Mouse (Mus musculus): Measurements from ENCODE around the gene Tnnt3. TPM values are rescaled to one million over a fixed set of nuclear protein-coding genes. Genes with fewer than 3 reads are reported as not detected.

The Tnnt3 gene
- total RNA-seq, 2 experiments from 2014 or later: not detected

- no peak for ATAC-seq (replicated peaks; ENCODE audit: low FRiP score, poor library complexity, severe bottlenecking)
Observed at GRCm38 (mm10) chr7:142500032-142500431, 1.4 kb downstream of the Tnnt3 start.

DNA sequence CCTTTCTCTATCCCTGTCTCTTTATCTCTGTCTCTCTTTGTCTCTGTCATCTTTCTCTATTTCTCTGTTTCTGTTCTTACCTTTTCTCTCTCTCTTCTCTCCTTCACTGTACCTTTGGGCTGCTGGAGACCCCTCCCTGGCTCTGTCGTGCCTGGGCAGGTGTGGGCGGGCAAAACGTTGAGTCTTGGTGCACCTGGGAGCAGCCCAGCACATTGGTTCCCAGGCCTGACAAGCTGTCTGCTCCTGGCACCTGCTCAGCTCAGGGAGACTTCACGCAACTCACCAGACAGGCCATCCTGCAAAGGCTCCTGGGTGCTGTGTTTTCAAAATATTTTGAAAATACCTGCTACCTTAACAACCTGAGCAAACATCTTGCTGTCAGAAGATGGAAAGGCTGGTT is 4.6 kb downstream of the Tnnt3 start:
- ATAC-seq (replicated peaks; ENCODE audit: low FRiP score, poor library complexity, severe bottlenecking): no peak

DNA sequence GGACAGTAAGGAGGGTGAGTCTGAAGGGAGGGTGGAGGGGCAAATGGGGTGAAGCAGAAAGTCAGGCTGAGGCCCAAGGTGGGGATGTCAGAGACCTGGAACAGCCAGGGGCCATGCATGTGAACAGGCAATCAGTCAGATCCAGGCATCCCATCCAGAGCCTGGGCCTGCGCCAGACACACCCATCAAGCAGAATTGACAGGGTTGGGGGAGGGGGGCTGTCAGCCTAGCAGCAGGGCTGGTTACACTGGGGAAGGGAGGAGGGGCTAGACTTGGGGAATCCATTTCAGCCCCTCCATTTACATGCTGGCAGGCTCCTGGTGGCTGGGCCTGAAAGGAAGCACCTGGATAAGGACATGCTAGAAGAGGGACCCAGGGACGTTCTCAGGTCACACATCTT is 7.3 kb downstream of the Tnnt3 start:
- ATAC-seq (replicated peaks; ENCODE audit: low FRiP score, poor library complexity, severe bottlenecking): no peak

GRCm38 (mm10) chr7:142506501-142506900 is 7.9 kb downstream of the Tnnt3 start:
- ATAC-seq (replicated peaks; ENCODE audit: low FRiP score, poor library complexity, severe bottlenecking): no peak

- no peak for ATAC-seq (replicated peaks; ENCODE audit: low FRiP score, poor library complexity, severe bottlenecking)
Observed at GRCm38 (mm10) chr7:142507453-142507852, 8.8 kb downstream of the Tnnt3 start.

GRCm38 (mm10) chr7:142509518-142509917 is 10.9 kb downstream of the Tnnt3 start:
- ATAC-seq (replicated peaks; ENCODE audit: low FRiP score, poor library complexity, severe bottlenecking): no peak

DNA sequence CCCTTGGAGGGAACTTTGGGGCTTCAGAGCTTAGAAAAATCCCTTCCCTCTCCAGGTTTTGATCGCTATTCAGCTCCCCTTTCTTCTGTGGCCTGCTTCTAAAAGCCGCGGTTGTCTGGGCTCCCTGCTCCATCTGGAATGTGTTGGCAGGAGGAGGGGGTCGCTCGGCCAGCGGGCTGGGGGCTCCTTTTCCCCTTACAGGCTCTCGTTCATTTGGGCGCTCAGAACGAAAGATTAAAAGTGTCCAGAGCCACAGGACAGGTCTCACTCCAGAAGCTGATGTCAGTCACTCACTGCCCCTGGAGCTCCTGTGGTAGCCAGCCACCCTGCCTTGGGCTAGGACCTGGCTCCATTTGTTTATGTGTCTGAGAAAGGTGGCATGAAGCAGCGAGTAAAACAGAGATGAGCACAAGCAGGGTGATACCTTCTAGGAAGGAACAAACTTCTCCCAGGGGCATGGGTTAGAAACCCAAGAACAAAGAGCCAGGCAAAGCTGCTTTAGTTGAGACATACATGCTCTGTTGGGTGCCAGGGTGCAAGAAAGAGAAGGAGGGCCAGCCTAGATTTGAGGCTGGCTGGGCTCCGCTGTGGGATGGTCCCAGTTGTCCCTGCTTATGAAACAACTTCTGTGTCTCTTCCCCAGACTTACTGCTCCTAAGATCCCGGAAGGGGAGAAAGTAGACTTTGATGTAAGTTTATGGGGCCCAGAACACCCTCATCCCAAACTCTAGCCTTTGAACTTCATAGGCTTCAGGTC is 11.6 kb downstream of the Tnnt3 start:
- ATAC-seq (replicated peaks; ENCODE audit: low FRiP score, poor library complexity, severe bottlenecking): no peak

GRCm38 (mm10) chr7:142514048-142514447 is 15.4 kb downstream of the Tnnt3 start:
- no peak for ATAC-seq (replicated peaks; ENCODE audit: low FRiP score, poor library complexity, severe bottlenecking)

- 0 out of 2 replicates have a peak, but pooled peaks have one; percentile 25 for ATAC-seq (replicated peaks; ENCODE audit: low FRiP score, poor library complexity, severe bottlenecking)
Observed at GRCm38 (mm10) chr7:142516221-142516978, 17.8 kb downstream of the Tnnt3 start.

- ATAC-seq (replicated peaks; ENCODE audit: low FRiP score, poor library complexity, severe bottlenecking): no peak
Observed at GRCm38 (mm10) chr7:142517531-142517930, 18.9 kb downstream of the Tnnt3 start.

GRCm38 (mm10) chr7:142520331-142520730 is 21.7 kb downstream of the Tnnt3 start:
- ATAC-seq (replicated peaks; ENCODE audit: low FRiP score, poor library complexity, severe bottlenecking): no peak

DNA sequence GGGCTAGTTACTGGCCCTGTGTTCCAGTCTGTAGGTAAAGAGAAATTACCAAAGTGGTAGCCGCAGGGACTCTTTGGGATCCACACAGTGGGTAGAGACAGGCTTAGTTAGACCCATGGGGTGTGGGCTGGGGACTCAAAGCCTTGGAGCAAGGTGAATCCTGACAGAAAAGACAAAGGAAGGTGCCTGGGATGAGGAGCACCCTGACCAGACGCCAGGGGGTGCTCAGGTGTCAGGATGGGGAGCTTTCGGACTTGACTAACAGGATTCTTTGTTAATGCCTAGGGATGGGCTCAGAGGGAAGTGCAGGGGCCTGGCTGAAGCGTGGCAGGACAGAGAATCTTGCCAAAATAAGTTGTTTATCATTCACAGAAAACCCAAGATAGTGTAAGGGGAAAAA is 23.7 kb downstream of the Tnnt3 start:
- ATAC-seq (replicated peaks; ENCODE audit: low FRiP score, poor library complexity, severe bottlenecking): no peak

DNA sequence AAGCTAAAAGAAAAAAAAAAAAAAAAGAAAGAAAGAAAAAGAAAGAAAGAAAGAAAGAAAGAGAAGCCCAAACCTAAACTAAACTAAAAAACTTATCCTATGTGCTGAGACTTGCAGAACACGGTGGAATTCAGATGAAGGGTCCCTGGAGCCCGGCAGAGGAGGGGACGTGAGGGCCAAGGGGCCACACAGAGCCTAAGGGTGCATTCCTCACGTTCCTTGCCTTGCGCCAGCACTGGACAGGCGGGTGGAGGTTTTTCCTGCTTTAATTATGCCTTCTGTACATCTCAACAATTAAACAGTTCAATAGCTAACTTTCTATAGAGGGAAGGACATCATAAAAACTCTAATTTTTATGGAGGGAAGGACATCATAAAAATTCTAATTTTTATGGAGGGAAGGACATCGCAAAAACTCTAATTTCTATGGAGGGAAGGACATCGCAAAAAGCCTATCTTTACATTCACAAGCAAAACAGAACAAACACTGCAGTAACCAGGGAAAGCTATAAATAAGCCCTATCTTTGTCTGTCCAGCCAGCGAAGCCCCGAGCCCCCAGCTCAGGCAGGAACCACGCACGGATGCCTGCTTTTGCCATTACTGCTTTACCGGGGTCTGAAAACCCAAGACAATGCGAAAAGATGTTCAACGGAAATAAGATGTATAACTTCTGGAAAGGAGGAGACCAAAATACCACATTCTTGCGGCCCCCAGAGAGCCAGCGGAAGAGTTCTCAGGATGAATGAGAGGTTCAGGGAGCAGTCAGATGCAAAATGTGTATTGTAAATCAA is 24.8 kb downstream of the Tnnt3 start:
- no peak for ATAC-seq (replicated peaks; ENCODE audit: low FRiP score, poor library complexity, severe bottlenecking)

GRCm38 (mm10) chr7:142525342-142526178 is 26.9 kb downstream of the Tnnt3 start:
- no peak for ATAC-seq (replicated peaks; ENCODE audit: low FRiP score, poor library complexity, severe bottlenecking)

GRCm38 (mm10) chr7:142529350-142529749 is 30.7 kb downstream of the Tnnt3 start:
- no peak for ATAC-seq (replicated peaks; ENCODE audit: low FRiP score, poor library complexity, severe bottlenecking)

DNA sequence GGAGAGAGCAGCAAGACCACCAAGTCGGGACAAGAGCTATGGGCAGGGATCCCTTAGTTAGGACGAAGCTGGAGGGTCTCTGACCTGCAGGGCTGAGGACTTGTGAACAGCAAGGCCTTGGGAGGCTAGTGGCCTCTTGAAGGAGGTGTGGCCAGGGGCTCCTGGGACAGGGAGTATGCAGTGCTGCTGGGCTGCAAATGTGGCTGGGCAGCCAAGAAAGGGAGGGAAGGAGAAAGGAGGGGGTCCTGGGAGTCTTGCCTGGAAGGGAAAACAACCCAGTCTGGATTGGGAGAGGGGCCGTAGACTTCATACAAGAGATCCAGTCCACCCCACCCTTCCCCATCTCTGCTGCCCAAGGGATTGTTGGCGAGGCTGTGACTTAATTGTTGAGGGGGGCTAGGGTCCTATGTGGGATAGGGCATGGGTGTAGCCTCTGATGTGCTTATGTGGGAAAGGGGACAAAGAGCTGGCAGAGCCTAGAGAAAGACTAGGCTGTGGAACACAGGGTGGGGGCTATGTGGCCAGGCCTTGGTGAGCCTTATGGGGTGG is 33.4 kb downstream of the Tnnt3 start:
- ATAC-seq (replicated peaks; ENCODE audit: low FRiP score, poor library complexity, severe bottlenecking): no peak

GRCm38 (mm10) chr7:142532671-142533058 is 34.0 kb downstream of the Tnnt3 start, which contains the start of gene Mrpl23:
TSS of gene Mrpl23 (plus strand) at chr7:142532686.
- no peak for ATAC-seq (replicated peaks; ENCODE audit: low FRiP score, poor library complexity, severe bottlenecking)

DNA sequence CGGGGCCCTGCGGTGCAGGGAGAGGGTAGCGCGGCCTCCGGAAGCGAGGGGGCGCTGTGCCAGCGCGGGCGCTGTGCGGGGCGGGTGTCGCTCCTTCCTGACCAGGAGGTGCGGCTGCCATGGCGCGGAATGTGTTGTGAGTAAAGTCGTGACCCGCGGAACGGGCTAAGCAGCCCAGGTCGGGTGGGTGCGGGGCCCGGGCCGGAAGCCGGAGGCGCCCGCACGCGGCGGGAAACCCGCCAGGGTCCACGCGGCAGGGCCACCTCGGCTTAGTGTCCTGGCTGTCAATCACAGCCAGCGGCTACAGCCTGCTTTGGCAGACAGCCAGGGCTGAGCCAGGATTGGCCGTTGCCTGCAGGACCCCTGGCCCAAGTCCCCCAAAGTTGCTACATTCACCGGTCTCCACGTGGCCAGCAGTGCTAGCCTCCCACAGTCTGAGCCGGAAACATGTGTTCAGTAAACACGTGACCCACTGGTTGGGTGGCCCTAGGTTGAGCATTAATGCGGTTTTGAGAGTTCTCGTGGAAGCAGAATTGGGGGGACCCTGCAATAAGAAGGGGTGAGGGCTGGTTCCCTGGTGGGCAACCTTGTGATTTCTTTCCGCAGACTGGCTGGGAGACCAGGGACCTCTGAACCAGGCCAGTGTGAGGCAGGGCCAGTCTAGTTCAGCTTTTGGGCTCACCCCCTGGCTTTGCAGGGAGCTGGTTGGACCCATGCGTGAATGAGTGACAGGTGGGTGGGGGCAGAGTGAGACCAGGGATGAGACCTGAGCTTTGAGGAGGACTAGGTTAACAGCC is 34.6 kb downstream of the Tnnt3 start:
- ATAC-seq (replicated peaks; ENCODE audit: low FRiP score, poor library complexity, severe bottlenecking): 0 out of 2 replicates have a peak, but pooled peaks have one; percentile 36
